Mouse (Mus musculus) liver, embryonic 18 days (tissue): ENCODE measurements around the gene Nos1ap. TPM values are rescaled to one million over a fixed set of nuclear protein-coding genes. Genes with fewer than 3 reads are reported as not detected.

ENCODE experiments used
- polyA plus RNA-seq: library from polyadenylated mRNA; depleted of rRNA; stranded (reverse); fragments of >200 nt; gene quantifications from 2 replicates; pipeline ENCODE4 v1.2.3, GENCODE M21; 2012; rRNA removed

Gene Nos1ap
- 3.3 and 3.9 TPM in 2 replicates for polyA plus RNA-seq

GRCm38 (mm10) chr1:170589219-170590040, at the start of gene Nos1ap:
Gene Nos1ap, minus strand, starts transcription at chr1:170589861.

GRCm38 (mm10) chr1:170308503-170308902, 281.2 kb downstream of the Nos1ap start, which contains the start of gene Spata46:
Gene Spata46, plus strand, starts transcription at chr1:170308803.

GRCm38 (mm10) chr1:170306232-170306631, 283.4 kb downstream of the Nos1ap start, which contains the start of gene Gm7694:
Gene Gm7694, minus strand, starts transcription at chr1:170306332.

GRCm38 (mm10) chr1:170277016-170277415, 312.6 kb downstream of the Nos1ap start, which contains the start of gene Sh2d1b1:
Gene Sh2d1b1, plus strand, starts transcription at chr1:170277320.

Other genes with a start within 250 kb of the Nos1ap start
- gene Olfml2b, start 54.7 kb upstream of the Nos1ap start, polyA plus RNA-seq: 3.4 and 5.3 TPM in 2 replicates